Mouse (Mus musculus) skeletal muscle tissue, postnatal 0 days (tissue): ENCODE results near the gene Gm11011. TPM values are rescaled to one million over a fixed set of nuclear protein-coding genes. Genes with fewer than 3 reads are reported as not detected.

Source experiments
- polyA plus RNA-seq: library from polyadenylated mRNA; unstranded; fragments of >200 nt; fragmentation: Nextera tagmentation; extraction: Ambion mirVana; gene quantifications from 2 replicates; pipeline ENCODE4 v1.2.1, GENCODE M21; 2015

Gene Gm11011
- not detected in 2 replicates for polyA plus RNA-seq

DNA sequence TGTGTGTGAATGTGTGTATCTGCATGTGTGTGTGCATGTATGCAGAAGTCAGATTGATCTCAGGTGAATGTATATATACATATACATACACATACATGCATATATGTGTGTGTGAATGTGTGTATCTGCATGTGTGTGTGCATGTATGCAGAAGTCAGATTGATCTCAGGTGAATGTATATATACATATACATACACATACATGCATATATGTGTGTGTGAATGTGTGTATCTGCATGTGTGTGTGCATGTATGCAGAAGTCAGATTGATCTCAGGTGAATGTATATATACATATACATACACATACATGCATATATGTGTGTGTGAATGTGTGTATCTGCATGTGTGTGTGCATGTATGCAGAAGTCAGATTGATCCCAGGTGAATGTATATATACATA is at the start of gene Gm11011:
Gene Gm11011, minus strand, starts transcription at position 101 of the 400 bp plus-strand sequence.

DNA sequence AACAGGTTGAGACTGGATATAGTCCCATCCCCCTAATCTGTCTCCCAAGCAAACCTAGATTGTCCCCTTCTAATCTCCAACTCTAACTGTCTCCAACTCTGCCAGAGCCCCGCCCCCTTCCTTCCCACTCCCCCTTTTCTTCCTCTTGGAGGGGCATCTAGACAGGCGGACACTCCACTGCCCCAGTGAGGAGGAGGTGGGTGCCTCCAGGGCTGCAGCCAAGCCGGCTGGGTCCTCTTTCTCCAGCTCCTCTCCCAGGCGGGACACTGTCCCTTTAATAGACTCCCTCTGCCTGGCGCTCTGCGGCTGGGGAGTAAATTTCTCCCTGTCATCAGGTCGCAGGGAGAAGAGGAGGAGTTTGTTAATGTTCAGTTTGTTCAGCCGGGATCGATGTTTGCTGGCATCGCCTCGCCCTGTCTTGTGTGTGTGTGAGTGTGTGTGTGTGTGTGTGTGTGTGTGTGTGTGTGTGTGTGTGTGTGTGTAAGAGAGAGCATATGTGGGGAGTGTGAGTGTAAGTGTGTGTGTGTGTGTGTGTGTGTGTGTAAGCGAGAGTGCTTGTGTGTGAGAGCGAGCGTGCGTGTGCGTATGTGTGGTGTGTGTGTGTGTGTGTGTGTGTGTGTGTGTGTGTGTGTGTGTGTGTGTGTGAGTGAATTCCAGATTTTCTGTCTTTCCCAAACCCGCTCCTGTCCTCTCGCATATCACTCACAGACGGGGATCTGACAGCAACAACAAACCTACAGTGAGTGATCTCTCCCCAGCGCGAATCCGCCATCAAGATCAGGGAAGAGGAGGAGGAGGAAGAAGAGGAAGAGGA is 45.0 kb upstream of the Gm11011 start, which contains the start of gene Tshz2:
Gene Tshz2, plus strand, starts transcription at position 676 of the 814 bp plus-strand sequence.

Other genes with a start within 250 kb of the Gm11011 start
- 9.9 and 10.0 TPM in 2 replicates for gene Tshz2, start 45.3 kb upstream of the Gm11011 start, polyA plus RNA-seq